Mouse (Mus musculus) natural killer cell, adult 2 months (primary cell): ENCODE measurements around the gene Rps6kc1.

ENCODE experiments used
- DNase-seq, 2 experiments: peaks; one replicate each; pipeline ENCODE4 v3.0.0; 2022; ENCODE audit warnings: low spot score in 2 of 2

Rps6kc1 gene

GRCm38 (mm10) chr1:190834201-190834907 is 77.2 kb downstream of the Rps6kc1 start:
- DNase-seq = no peak

- no peak for DNase-seq
These were observed 78.5 kb downstream of the Rps6kc1 start for GRCm38 (mm10) chr1:190832965-190833630.

- peak in 1 of 2 experiments; percentile 7 for DNase-seq
These were observed 79.6 kb downstream of the Rps6kc1 start for GRCm38 (mm10) chr1:190831839-190832497.

GRCm38 (mm10) chr1:190826486-190827034 is 85.0 kb downstream of the Rps6kc1 start:
- DNase-seq = no peak

- DNase-seq = no peak
These were observed 87.8 kb downstream of the Rps6kc1 start for GRCm38 (mm10) chr1:190823745-190824144.

- DNase-seq = no peak
These were observed 95.4 kb downstream of the Rps6kc1 start for GRCm38 (mm10) chr1:190816141-190816540.

- no peak for DNase-seq
These were observed 101.2 kb downstream of the Rps6kc1 start for GRCm38 (mm10) chr1:190810408-190810807.

GRCm38 (mm10) chr1:190808766-190809221 is 102.8 kb downstream of the Rps6kc1 start:
- DNase-seq = no peak

GRCm38 (mm10) chr1:190806817-190807216 is 104.8 kb downstream of the Rps6kc1 start:
- DNase-seq = no peak

GRCm38 (mm10) chr1:190798668-190799067 is 112.9 kb downstream of the Rps6kc1 start:
- no peak for DNase-seq

- DNase-seq = no peak
These were observed 114.0 kb downstream of the Rps6kc1 start for GRCm38 (mm10) chr1:190797483-190798058.

- DNase-seq = no peak
These were observed 114.7 kb downstream of the Rps6kc1 start for GRCm38 (mm10) chr1:190796745-190797482.

GRCm38 (mm10) chr1:190791638-190792037 is 119.9 kb downstream of the Rps6kc1 start:
- DNase-seq = no peak

- DNase-seq = no peak
These were observed 120.8 kb downstream of the Rps6kc1 start for GRCm38 (mm10) chr1:190790720-190791119.

- no peak for DNase-seq
These were observed 133.9 kb downstream of the Rps6kc1 start for GRCm38 (mm10) chr1:190777660-190778059.

GRCm38 (mm10) chr1:190776260-190776659 is 135.3 kb downstream of the Rps6kc1 start:
- no peak for DNase-seq

GRCm38 (mm10) chr1:190772088-190772885 is 139.3 kb downstream of the Rps6kc1 start:
- no peak for DNase-seq

- no peak for DNase-seq
These were observed 141.8 kb downstream of the Rps6kc1 start for GRCm38 (mm10) chr1:190769748-190770147.

GRCm38 (mm10) chr1:190768307-190768706 is 143.3 kb downstream of the Rps6kc1 start:
- no peak for DNase-seq

- no peak for DNase-seq
These were observed 143.9 kb downstream of the Rps6kc1 start for GRCm38 (mm10) chr1:190767621-190768020.
